Mouse (Mus musculus): ENCODE measurements around the gene Med20. TPM values are rescaled to one million over a fixed set of nuclear protein-coding genes. Genes with fewer than 3 reads are reported as not detected.

Med20 gene
- polyA plus RNA-seq, 1 experiment from 2014 or later: 30.3 TPM

- no peak overlapping the region for H3K9ac ChIP-seq (ENCODE audit: low read depth, low read length)
- no peak overlapping the region for H3K27ac ChIP-seq (ENCODE audit: low read depth, low read length)
- H3K9me3 ChIP-seq (replicated peaks; ENCODE audit: control insufficient read depth, low read length): no peaks in the 10 kb centered on the region
- no peaks in the 10 kb centered on the region for H3K4me1 ChIP-seq (ENCODE audit: control insufficient read depth, insufficient read depth, low read length)
- ATAC-seq (replicated peaks; ENCODE audit: insufficient number of reproducible peaks, low FRiP score, low TSS enrichment): no peak
- H3K36me3 ChIP-seq (ENCODE audit: control insufficient read depth, insufficient read depth, low read length): no peaks in the 10 kb centered on the region
- no peaks in the 10 kb centered on the region for H3K27me3 ChIP-seq (ENCODE audit: control insufficient read depth, insufficient read depth, low read length)
- H3K4me2 ChIP-seq: no peak overlapping the region
- H3K4me3 ChIP-seq (ENCODE audit: low read depth, low read length): no peak overlapping the region
Measured at GRCm38 (mm10) chr17:47572436-47572835, 38.9 kb upstream of the Med20 start.

- H3K9me3 ChIP-seq (replicated peaks; ENCODE audit: control insufficient read depth, low read length): no peaks in the 10 kb centered on the region
- no peak overlapping the region for H3K9ac ChIP-seq (ENCODE audit: low read depth, low read length)
- H3K27me3 ChIP-seq (ENCODE audit: control insufficient read depth, insufficient read depth, low read length): no peaks in the 10 kb centered on the region
- no peak for ATAC-seq (replicated peaks; ENCODE audit: insufficient number of reproducible peaks, low FRiP score, low TSS enrichment)
- no peak overlapping the region for H3K4me3 ChIP-seq (ENCODE audit: low read depth, low read length)
- H3K27ac ChIP-seq (ENCODE audit: low read depth, low read length): no peak overlapping the region
- H3K36me3 ChIP-seq (ENCODE audit: control insufficient read depth, insufficient read depth, low read length): no peaks in the 10 kb centered on the region
- 56% methylated on average over 8 of the region's 8 CpGs for WGBS (ENCODE audit: insufficient replicate concordance)
- H3K4me2 ChIP-seq: no peak overlapping the region
- no peaks in the 10 kb centered on the region for H3K4me1 ChIP-seq (ENCODE audit: control insufficient read depth, insufficient read depth, low read length)
Measured at GRCm38 (mm10) chr17:47574028-47574427, 37.4 kb upstream of the Med20 start.

- no peak overlapping the region for H3K4me3 ChIP-seq (ENCODE audit: low read depth, low read length)
- H3K4me1 ChIP-seq (ENCODE audit: control insufficient read depth, insufficient read depth, low read length): no peaks in the 10 kb centered on the region
- no peaks in the 10 kb centered on the region for H3K36me3 ChIP-seq (ENCODE audit: control insufficient read depth, insufficient read depth, low read length)
- H3K27me3 ChIP-seq (ENCODE audit: control insufficient read depth, insufficient read depth, low read length): no peaks in the 10 kb centered on the region
- no peak for ATAC-seq (replicated peaks; ENCODE audit: insufficient number of reproducible peaks, low FRiP score, low TSS enrichment)
- no peak overlapping the region for H3K27ac ChIP-seq (ENCODE audit: low read depth, low read length)
- H3K9ac ChIP-seq (ENCODE audit: low read depth, low read length): no peak overlapping the region
- 48% methylated on average over 11 of the region's 11 CpGs for WGBS (ENCODE audit: insufficient replicate concordance)
- H3K9me3 ChIP-seq (replicated peaks; ENCODE audit: control insufficient read depth, low read length): no peaks in the 10 kb centered on the region
- H3K4me2 ChIP-seq: no peak overlapping the region
Measured at GRCm38 (mm10) chr17:47574830-47575229, 36.6 kb upstream of the Med20 start.

- H3K27me3 ChIP-seq (ENCODE audit: control insufficient read depth, insufficient read depth, low read length): no peaks in the 10 kb centered on the region
- H3K9ac ChIP-seq (ENCODE audit: low read depth, low read length): no peak overlapping the region
- H3K9me3 ChIP-seq (replicated peaks; ENCODE audit: control insufficient read depth, low read length): no peaks in the 10 kb centered on the region
- no peak overlapping the region for H3K27ac ChIP-seq (ENCODE audit: low read depth, low read length)
- 71% methylated on average over 6 of the region's 6 CpGs for WGBS (ENCODE audit: insufficient replicate concordance)
- ATAC-seq (replicated peaks; ENCODE audit: insufficient number of reproducible peaks, low FRiP score, low TSS enrichment): no peak
- H3K4me2 ChIP-seq: no peak overlapping the region
- H3K4me1 ChIP-seq (ENCODE audit: control insufficient read depth, insufficient read depth, low read length): no peaks in the 10 kb centered on the region
- no peak overlapping the region for H3K4me3 ChIP-seq (ENCODE audit: low read depth, low read length)
- H3K36me3 ChIP-seq (ENCODE audit: control insufficient read depth, insufficient read depth, low read length): no peaks in the 10 kb centered on the region
Measured at GRCm38 (mm10) chr17:47578655-47579054, 32.7 kb upstream of the Med20 start.

- 86% methylated on average over 4 of the region's 4 CpGs for WGBS (ENCODE audit: insufficient replicate concordance)
- H3K9ac ChIP-seq (ENCODE audit: low read depth, low read length): no peak overlapping the region
- H3K36me3 ChIP-seq (ENCODE audit: control insufficient read depth, insufficient read depth, low read length): no peaks in the 10 kb centered on the region
Measured at GRCm38 (mm10) chr17:47580962-47581361, 30.4 kb upstream of the Med20 start.

GRCm38 (mm10) chr17:47588517-47588916, 22.9 kb upstream of the Med20 start:
- ATAC-seq (replicated peaks; ENCODE audit: insufficient number of reproducible peaks, low FRiP score, low TSS enrichment): no peak
- Histone ChIP-seq H3K4me3 (ENCODE audit: low read depth, low read length) (no peak overlapping the region), H3K9ac (ENCODE audit: low read depth, low read length) (no peak overlapping the region), H3K36me3 (ENCODE audit: control insufficient read depth, insufficient read depth, low read length) (no peaks in the 10 kb centered on the region), H3K27me3 (ENCODE audit: control insufficient read depth, insufficient read depth, low read length) (no peaks in the 10 kb centered on the region), H3K4me1 (ENCODE audit: control insufficient read depth, insufficient read depth, low read length) (peaks cover 12% of the 10 kb centered on the region; the same call in 1 of the 2 replicates), H3K4me2 (no peak overlapping the region), H3K9me3 (replicated peaks; ENCODE audit: control insufficient read depth, low read length) (no peaks in the 10 kb centered on the region), H3K27ac (ENCODE audit: low read depth, low read length) (no peak overlapping the region)
- 79% methylated on average over 8 of the region's 8 CpGs for WGBS (ENCODE audit: insufficient replicate concordance)

More at GRCm38 (mm10) chr17:47580962-47581361, 30.4 kb upstream of the Med20 start:
- no peak overlapping the region for H3K27ac ChIP-seq (ENCODE audit: low read depth, low read length)
- H3K27me3 ChIP-seq (ENCODE audit: control insufficient read depth, insufficient read depth, low read length): no peaks in the 10 kb centered on the region
- no peaks in the 10 kb centered on the region for H3K9me3 ChIP-seq (replicated peaks; ENCODE audit: control insufficient read depth, low read length)
- no peaks in the 10 kb centered on the region for H3K4me1 ChIP-seq (ENCODE audit: control insufficient read depth, insufficient read depth, low read length)
- H3K4me3 ChIP-seq (ENCODE audit: low read depth, low read length): no peak overlapping the region
- ATAC-seq (replicated peaks; ENCODE audit: insufficient number of reproducible peaks, low FRiP score, low TSS enrichment): no peak
- H3K4me2 ChIP-seq: no peak overlapping the region

- Histone ChIP-seq H3K4me3 (ENCODE audit: low read depth, low read length) (no peak overlapping the region), H3K36me3 (ENCODE audit: control insufficient read depth, insufficient read depth, low read length) (0 out of 2 replicates have a peak, but pooled peaks cover 2% of the 10 kb centered on the region), H3K4me1 (ENCODE audit: control insufficient read depth, insufficient read depth, low read length) (peaks cover 13% of the 10 kb centered on the region; the same call in 1 of the 2 replicates), H3K27ac (ENCODE audit: low read depth, low read length) (no peak overlapping the region), H3K27me3 (ENCODE audit: control insufficient read depth, insufficient read depth, low read length) (no peaks in the 10 kb centered on the region), H3K4me2 (no peak overlapping the region), H3K9me3 (replicated peaks; ENCODE audit: control insufficient read depth, low read length) (no peaks in the 10 kb centered on the region), H3K9ac (ENCODE audit: low read depth, low read length) (no peak overlapping the region)
- no peak for ATAC-seq (replicated peaks; ENCODE audit: insufficient number of reproducible peaks, low FRiP score, low TSS enrichment)
- 56% methylated on average over 3 of the region's 3 CpGs for WGBS (ENCODE audit: insufficient replicate concordance)
Measured at GRCm38 (mm10) chr17:47591073-47591472, 20.3 kb upstream of the Med20 start.

GRCm38 (mm10) chr17:47593215-47593853, 18.0 kb upstream of the Med20 start:
- Histone ChIP-seq H3K27me3 (ENCODE audit: control insufficient read depth, insufficient read depth, low read length) (no peaks in the 10 kb centered on the region), H3K9ac (ENCODE audit: low read depth, low read length) (peak overlapping the region; percentile 97), H3K27ac (ENCODE audit: low read depth, low read length) (peak overlapping the region; percentile 97), H3K4me3 (ENCODE audit: low read depth, low read length) (peak overlapping the region; percentile 93), H3K4me2 (peak overlapping the region; percentile 96), H3K36me3 (ENCODE audit: control insufficient read depth, insufficient read depth, low read length) (peaks cover 8% of the 10 kb centered on the region; the same call in 1 of the 2 replicates), H3K4me1 (ENCODE audit: control insufficient read depth, insufficient read depth, low read length) (peaks cover 34% of the 10 kb centered on the region), H3K9me3 (replicated peaks; ENCODE audit: control insufficient read depth, low read length) (no peaks in the 10 kb centered on the region)
- ATAC-seq (replicated peaks; ENCODE audit: insufficient number of reproducible peaks, low FRiP score, low TSS enrichment): peak; percentile 81
- WGBS (ENCODE audit: insufficient replicate concordance): under 1% methylated on average over 56 of the region's 63 CpGs

- Histone ChIP-seq H3K4me3 (ENCODE audit: low read depth, low read length) (peak overlapping the region; percentile 93), H3K27me3 (ENCODE audit: control insufficient read depth, insufficient read depth, low read length) (no peaks in the 10 kb centered on the region), H3K36me3 (ENCODE audit: control insufficient read depth, insufficient read depth, low read length) (peaks cover 11% of the 10 kb centered on the region), H3K9me3 (replicated peaks; ENCODE audit: control insufficient read depth, low read length) (no peaks in the 10 kb centered on the region), H3K27ac (ENCODE audit: low read depth, low read length) (peak overlapping the region; percentile 97), H3K4me2 (peak overlapping the region; percentile 96), H3K9ac (ENCODE audit: low read depth, low read length) (peak overlapping the region; percentile 97), H3K4me1 (ENCODE audit: control insufficient read depth, insufficient read depth, low read length) (peaks cover 38% of the 10 kb centered on the region)
- ATAC-seq (replicated peaks; ENCODE audit: insufficient number of reproducible peaks, low FRiP score, low TSS enrichment): no peak
- 2% methylated on average over 13 of the region's 13 CpGs for WGBS (ENCODE audit: insufficient replicate concordance)
Measured at GRCm38 (mm10) chr17:47593854-47594182, 17.6 kb upstream of the Med20 start.

All from heart, embryonic 11.5 days (tissue).